Mouse (Mus musculus) olfactory bulb, adult 2 months (tissue): ENCODE results near the gene Shroom1. TPM values are rescaled to one million over a fixed set of nuclear protein-coding genes. Genes with fewer than 3 reads are reported as not detected.
A peak's percentile ranks its signal among the peaks of the same experiment; 100 is the strongest.

Experiments used
- H3K27ac ChIP-seq: fragments of 200-500 bp; 2 replicates; pipeline ENCODE4 v1.5.1; 2012; ENCODE audit warnings: low read depth, low read length; ENCODE audit not compliant: insufficient read depth
- H3K4me1 ChIP-seq: fragments of 200-500 bp; 2 replicates; pipeline ENCODE4 v1.6.1; 2012; ENCODE audit warnings: low read length; ENCODE audit not compliant: control insufficient read depth, insufficient read depth
- H3K4me3 ChIP-seq: fragments of 200-500 bp; 2 replicates; pipeline ENCODE4 v1.5.1; 2012; ENCODE audit warnings: mild to moderate bottlenecking, low read depth, low read length, moderate library complexity; ENCODE audit not compliant: insufficient read depth
- CTCF ChIP-seq: fragments of 200-500 bp; IDR thresholded peaks from 2 replicates; pipeline ENCODE4 v1.5.1; 2012; ENCODE audit warnings: low read depth, mild to moderate bottlenecking, low read length, moderate library complexity; ENCODE audit not compliant: insufficient read depth
- POLR2A ChIP-seq: fragments of 200-500 bp; IDR thresholded peaks from 2 replicates; pipeline ENCODE4 v1.6.1; 2012; ENCODE audit warnings: mild to moderate bottlenecking, low read depth, low read length, moderate library complexity; ENCODE audit not compliant: insufficient read depth
- WGBS: fragments of 180-500 bp; shearing (Covaris S2); methylation state at CpG from one replicate; pipeline ENCODE4 v1.1.7; 2018; 5-methylcytosine and 5-hydroxymethylcytosine counted together
- polyA plus RNA-seq: library from polyadenylated mRNA; stranded (reverse); fragments of >200 nt; gene quantifications from 2 replicates; pipeline ENCODE4 v1.2.4, GENCODE M21; 2012; ENCODE audit warnings: low replicate concordance; ENCODE audit not compliant: missing spikeins, insufficient read depth, insufficient read length

Shroom1 gene
- polyA plus RNA-seq, 1 experiment, result not detected

GRCm38 (mm10) chr11:53503738-53504137 lies 46.7 kb downstream of the Shroom1 start:
- no peak for TF ChIP-seq CTCF
- no peak for TF ChIP-seq POLR2A
- Histone ChIP-seq H3K4me1 (peaks cover 13% of the 10 kb centered on the region), H3K4me3 (no peak overlapping the region), H3K27ac (no peak overlapping the region)
- 90% methylated on average over 5 of the region's 5 CpGs for WGBS

GRCm38 (mm10) chr11:53504376-53504775 lies 47.4 kb downstream of the Shroom1 start:
- Histone ChIP-seq H3K4me3 (no peak overlapping the region), H3K27ac (no peak overlapping the region), H3K4me1 (peaks cover 13% of the 10 kb centered on the region)
- WGBS, result 93% methylated on average over 8 of the region's 8 CpGs
- TF ChIP-seq CTCF, result no peak

- no peak for TF ChIP-seq CTCF
- TF ChIP-seq POLR2A, result no peak
- H3K4me3 ChIP-seq, result no peak overlapping the region
- peaks cover 16% of the 10 kb centered on the region for H3K4me1 ChIP-seq
- H3K27ac ChIP-seq, result no peak overlapping the region
- 57% methylated on average over 5 of the region's 5 CpGs for WGBS
These were observed 48.1 kb downstream of the Shroom1 start for GRCm38 (mm10) chr11:53505026-53505663.

- H3K4me3 ChIP-seq, result no peak overlapping the region
- TF ChIP-seq POLR2A (no peak), CTCF (no peak)
- WGBS, result 63% methylated on average over 9 of the region's 9 CpGs
- H3K27ac ChIP-seq, result peak overlapping the region; percentile 65
- peaks cover 17% of the 10 kb centered on the region for H3K4me1 ChIP-seq
These were observed 50.2 kb downstream of the Shroom1 start for GRCm38 (mm10) chr11:53507098-53507805.

GRCm38 (mm10) chr11:53508152-53508551 lies 51.1 kb downstream of the Shroom1 start:
- 56% methylated on average over 7 of the region's 7 CpGs for WGBS
- TF ChIP-seq POLR2A, result no peak
- no peak for TF ChIP-seq CTCF
- H3K4me1 ChIP-seq, result peaks cover 16% of the 10 kb centered on the region
- H3K4me3 ChIP-seq, result no peak overlapping the region
- H3K27ac ChIP-seq, result no peak overlapping the region

GRCm38 (mm10) chr11:53508591-53508990 lies 51.6 kb downstream of the Shroom1 start:
- H3K4me1 ChIP-seq, result peaks cover 15% of the 10 kb centered on the region
- TF ChIP-seq POLR2A (no peak), CTCF (no peak)
- WGBS, result 82% methylated on average over 3 of the region's 3 CpGs
- no peak overlapping the region for H3K4me3 ChIP-seq
- H3K27ac ChIP-seq, result no peak overlapping the region

GRCm38 (mm10) chr11:53510351-53510750 lies 53.3 kb downstream of the Shroom1 start:
- 41% methylated on average over 5 of the region's 5 CpGs for WGBS
- TF ChIP-seq POLR2A, result no peak
- TF ChIP-seq CTCF, result no peak

GRCm38 (mm10) chr11:53516775-53517627 lies 60.0 kb downstream of the Shroom1 start:
- WGBS, result 79% methylated on average over 8 of the region's 8 CpGs
- TF ChIP-seq CTCF (no peak), POLR2A (no peak)
- H3K27ac ChIP-seq, result no peak overlapping the region
- H3K4me3 ChIP-seq, result no peak overlapping the region
- peaks cover 8% of the 10 kb centered on the region for H3K4me1 ChIP-seq

More at GRCm38 (mm10) chr11:53510351-53510750, 53.3 kb downstream of the Shroom1 start:
- Histone ChIP-seq H3K4me1 (peaks cover 8% of the 10 kb centered on the region; the same call in 1 of the 2 replicates), H3K27ac (no peak overlapping the region), H3K4me3 (no peak overlapping the region)

Other genes with a start within 250 kb of the Shroom1 start
- gene Hspa4, start 156.7 kb upstream of the Shroom1 start, polyA plus RNA-seq, result 708 TPM in 1 of 2 replicates, not detected in the other
- not detected in 2 replicates for gene Zcchc10, start 132.5 kb upstream of the Shroom1 start, polyA plus RNA-seq
- 856 and 1,023 TPM in 2 replicates for gene Aff4, start 106.4 kb upstream of the Shroom1 start, polyA plus RNA-seq
- gene Leap2, start 34.0 kb upstream of the Shroom1 start, polyA plus RNA-seq, result not detected in 2 replicates
- 1,358 TPM in 1 of 2 replicates, not detected in the other for gene Uqcrq, start 26.4 kb upstream of the Shroom1 start, polyA plus RNA-seq
- gene Gdf9, start 26.2 kb upstream of the Shroom1 start, polyA plus RNA-seq, result not detected in 2 replicates
- gene Gm10447, start 95 bp upstream of the Shroom1 start, polyA plus RNA-seq, result not detected in 2 replicates
- not detected in 2 replicates for gene Gm9837, start 13.3 kb downstream of the Shroom1 start, polyA plus RNA-seq
- not detected in 2 replicates for gene Gm9945, start 23.0 kb downstream of the Shroom1 start, polyA plus RNA-seq
- not detected in 2 replicates for gene Sowaha, start 23.1 kb downstream of the Shroom1 start, polyA plus RNA-seq
- gene Sept8, start 62.1 kb downstream of the Shroom1 start, polyA plus RNA-seq, result 232 TPM in 1 of 2 replicates, not detected in the other
- gene Kif3a, start 110.2 kb downstream of the Shroom1 start, polyA plus RNA-seq, result not detected in 2 replicates
- not detected in 2 replicates for gene Il4, start 161.5 kb downstream of the Shroom1 start, polyA plus RNA-seq
- gene Il13, start 177.5 kb downstream of the Shroom1 start, polyA plus RNA-seq, result not detected in 2 replicates